Mouse (Mus musculus) heart, postnatal 10 days (tissue): ENCODE data around the gene Cpne5. TPM values are rescaled to one million over a fixed set of nuclear protein-coding genes. Genes with fewer than 3 reads are reported as not detected.
A peak's percentile ranks its signal among the peaks of the same experiment; 100 is the strongest.
"Not testable (repeated sequence)": the region's sequence is repeated elsewhere in the genome, so short reads cannot be mapped to it uniquely, and the experiment has no call there.

Experiments
- DNase-seq, 2 experiments: peaks; one replicate each; pipeline ENCODE4 v3.0.0; 2021
- intact Hi-C: fragments of 180-260 bp; cut with DNase I; formaldehyde crosslinking; loops from one replicate; pipeline ENCODE4 v1.15.1; 2025
- total RNA-seq, 2 experiments: library from RNA; stranded (reverse); gene quantifications; 2 replicates each; pipeline ENCODE4 v1.2.3; 2021

The Cpne5 gene
- total RNA-seq, 2 experiments from 2014 or later: 2.7 to 5.7 TPM

GRCm38 (mm10) chr17:29258025-29258558, 20.1 kb upstream of the Cpne5 start:
- intact Hi-C loops: loop anchor here (2.0 kb wide), 1 partner anchor 113 kb away; no protein-coding TSS in a partner anchor
- no peak for DNase-seq

GRCm38 (mm10) chr17:29257001-29257511, 19.1 kb upstream of the Cpne5 start:
- intact Hi-C loops: no loop called here
- peak; percentile 85 to 90 for DNase-seq

GRCm38 (mm10) chr17:29256507-29256906, 18.5 kb upstream of the Cpne5 start:
- DNase-seq: no peak
- intact Hi-C loops: no loop called here

GRCm38 (mm10) chr17:29254784-29255183, 16.8 kb upstream of the Cpne5 start:
- DNase-seq, intact Hi-C loops: not testable (repeated sequence)

- DNase-seq: peak in 1 of 2 experiments; percentile 68
- intact Hi-C loops: no loop called here
These were observed 15.7 kb upstream of the Cpne5 start for GRCm38 (mm10) chr17:29253684-29254083.

- DNase-seq: no peak
- intact Hi-C loops: no loop called here
These were observed 15.3 kb upstream of the Cpne5 start for GRCm38 (mm10) chr17:29253236-29253635.

- intact Hi-C loops: no loop called here
- DNase-seq: peak; percentile 91
These were observed 13.8 kb upstream of the Cpne5 start for GRCm38 (mm10) chr17:29251608-29252390.

- intact Hi-C loops, DNase-seq: not testable (repeated sequence)
These were observed 13.0 kb upstream of the Cpne5 start for GRCm38 (mm10) chr17:29251006-29251405.

- intact Hi-C loops: no loop called here
- peak; percentile 82 to 83 for DNase-seq
These were observed 11.5 kb upstream of the Cpne5 start for GRCm38 (mm10) chr17:29249512-29249911.

GRCm38 (mm10) chr17:29247881-29248280, 9.9 kb upstream of the Cpne5 start:
- intact Hi-C loops: loop anchor here (2.0 kb wide), 1 partner anchor 199 kb away; no protein-coding TSS in a partner anchor
- peak; percentile 62 to 74 for DNase-seq

- intact Hi-C loops: loop anchor here (1.0 to 2.0 kb wide), 2 partner anchors 69 to 198 kb away; no protein-coding TSS in a partner anchor
- DNase-seq: peak; percentile 74 to 75
These were observed 8.6 kb upstream of the Cpne5 start for GRCm38 (mm10) chr17:29246602-29247001.

GRCm38 (mm10) chr17:29245725-29246124, 7.8 kb upstream of the Cpne5 start:
- intact Hi-C loops: loop anchor here (1.0 to 2.0 kb wide), 2 partner anchors 68 to 197 kb away; no protein-coding TSS in a partner anchor
- no peak for DNase-seq

- DNase-seq: no peak
- intact Hi-C loops: no loop called here
These were observed 6.9 kb upstream of the Cpne5 start for GRCm38 (mm10) chr17:29244912-29245311.

GRCm38 (mm10) chr17:29238421-29238945, 516 bp upstream of the Cpne5 start:
- intact Hi-C loops: no loop called here

GRCm38 (mm10) chr17:29237267-29237771, 648 bp downstream of the Cpne5 start:
- intact Hi-C loops: no loop called here
- no peak for DNase-seq

More at GRCm38 (mm10) chr17:29238421-29238945, 516 bp upstream of the Cpne5 start:
- DNase-seq: no peak

GRCm38 (mm10) chr17:29236111-29236510, 1.9 kb downstream of the Cpne5 start:
- DNase-seq: no peak
- intact Hi-C loops: no loop called here

GRCm38 (mm10) chr17:29231109-29231508, 6.9 kb downstream of the Cpne5 start:
- intact Hi-C loops: no loop called here
- DNase-seq: no peak

GRCm38 (mm10) chr17:29220631-29221030, 17.3 kb downstream of the Cpne5 start:
- intact Hi-C loops: no loop called here

GRCm38 (mm10) chr17:29218017-29218416, 19.9 kb downstream of the Cpne5 start:
- intact Hi-C loops: no loop called here
- peak in 1 of 2 experiments; percentile 12 for DNase-seq

More at GRCm38 (mm10) chr17:29220631-29221030, 17.3 kb downstream of the Cpne5 start:
- DNase-seq: no peak

- no peak for DNase-seq
- intact Hi-C loops: no loop called here
These were observed 21.9 kb downstream of the Cpne5 start for GRCm38 (mm10) chr17:29216078-29216477.

- no peak for DNase-seq
- intact Hi-C loops: no loop called here
These were observed 23.3 kb downstream of the Cpne5 start for GRCm38 (mm10) chr17:29214655-29215054.
